Mouse (Mus musculus) heart, embryonic 16.5 days (tissue): ENCODE data around the gene Rybp. TPM values are rescaled to one million over a fixed set of nuclear protein-coding genes. Genes with fewer than 3 reads are reported as not detected.

Source experiments
- ATAC-seq: fragments of 200-750 bp; cut with Nextera tagmentation; replicated peaks from 2 replicates; pipeline ENCODE4 v1.8.0; 2017; ENCODE audit warnings: moderate number of reproducible peaks; ENCODE audit not compliant: insufficient read depth, low FRiP score; ENCODE audit errors: extremely low read depth
- H3K27ac ChIP-seq: fragments of 300-500 bp; sonication (generic); 2 replicates; pipeline ENCODE4 v1.5.1; 2014; ENCODE audit warnings: mild to moderate bottlenecking, low read length, control low read depth, moderate library complexity
- H3K27me3 ChIP-seq: fragments of 300-500 bp; sonication (generic); 2 replicates; pipeline ENCODE4 v1.6.1; 2014; ENCODE audit warnings: low read length, mixed read lengths; ENCODE audit not compliant: control insufficient read depth, insufficient read depth
- H3K36me3 ChIP-seq: fragments of 300-500 bp; sonication (generic); 2 replicates; pipeline ENCODE4 v1.6.1; 2014; ENCODE audit not compliant: control insufficient read depth, insufficient read depth
- H3K4me1 ChIP-seq: fragments of 300-500 bp; sonication (generic); 2 replicates; pipeline ENCODE4 v1.6.1; 2014; ENCODE audit warnings: low read length, mixed read lengths; ENCODE audit not compliant: control insufficient read depth, insufficient read depth
- H3K4me2 ChIP-seq: fragments of 300-500 bp; sonication (generic); 2 replicates; pipeline ENCODE4 v1.6.1; 2014; ENCODE audit warnings: low read depth, mild to moderate bottlenecking, control low read depth, low read length
- H3K4me3 ChIP-seq: fragments of 300-500 bp; sonication (generic); 2 replicates; pipeline ENCODE4 v1.5.1; 2014; ENCODE audit warnings: mild to moderate bottlenecking, control low read depth, low read length
- H3K9ac ChIP-seq: fragments of 300-500 bp; sonication (generic); 2 replicates; pipeline ENCODE4 v1.6.1; 2014; ENCODE audit warnings: low read length, control low read depth
- H3K9me3 ChIP-seq: fragments of 300-500 bp; sonication (generic); replicated peaks from 2 replicates; pipeline ENCODE4 v1.6.1; 2016; ENCODE audit warnings: low read length; ENCODE audit not compliant: control insufficient read depth
- WGBS: fragments of 180-500 bp; shearing (Covaris S2); extraction: QIAGEN DNeasy Blood & Tissue Kit; methylation state at CpG from one replicate; pipeline ENCODE4 v1.1.7; 2014; 5-methylcytosine and 5-hydroxymethylcytosine counted together
- polyA plus RNA-seq: library from polyadenylated mRNA; unstranded; fragments of >200 nt; fragmentation: Nextera tagmentation; extraction: Ambion mirVana; gene quantifications from 2 replicates; pipeline ENCODE4 v1.2.1, GENCODE M21; 2015

The Rybp gene
- polyA plus RNA-seq, 1 experiment from 2014 or later, result 10.8 TPM

- no peaks in the 10 kb centered on the region for H3K9me3 ChIP-seq
- H3K27me3 ChIP-seq, result no peaks in the 10 kb centered on the region
- H3K27ac ChIP-seq, result peak overlapping the region; percentile 29; the same call in 1 of the 2 replicates
- WGBS, result 3% methylated on average over 14 of the region's 14 CpGs
- peak; percentile 72 for ATAC-seq
- peaks cover 37% of the 10 kb centered on the region for H3K4me1 ChIP-seq
- peak overlapping the region; percentile 57 for H3K4me2 ChIP-seq
- H3K4me3 ChIP-seq, result peak overlapping the region; percentile 26
- H3K9ac ChIP-seq, result peak overlapping the region; percentile 44; the same call in 1 of the 2 replicates
- H3K36me3 ChIP-seq, result no peaks in the 10 kb centered on the region
Measured at GRCm38 (mm10) chr6:100206741-100207275, 80.5 kb downstream of the Rybp start.

DNA sequence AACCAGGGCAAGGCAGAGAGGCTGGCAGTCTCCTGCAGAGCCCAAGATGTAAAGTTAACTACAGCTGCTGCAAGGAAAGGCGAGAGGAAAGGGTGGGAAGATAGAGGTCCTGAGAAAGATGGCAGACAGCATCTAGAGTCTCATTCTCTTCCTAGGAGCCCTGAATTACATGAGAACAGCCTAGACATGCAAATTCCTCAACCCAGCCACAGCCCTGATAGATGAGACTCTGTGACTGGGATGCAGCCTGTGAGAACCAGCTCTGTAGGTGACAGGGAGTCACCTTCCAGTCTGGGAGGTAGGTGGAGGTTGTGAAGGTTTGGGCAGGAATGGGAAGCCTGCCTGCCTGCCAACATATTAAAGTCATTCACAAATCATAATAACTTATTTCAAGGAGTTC lies 81.0 kb downstream of the Rybp start:
- Histone ChIP-seq H3K36me3 (no peaks in the 10 kb centered on the region), H3K9me3 (no peaks in the 10 kb centered on the region), H3K9ac (no peak overlapping the region), H3K4me1 (peaks cover 38% of the 10 kb centered on the region), H3K4me3 (no peak overlapping the region), H3K27me3 (no peaks in the 10 kb centered on the region), H3K27ac (no peak overlapping the region), H3K4me2 (no peak overlapping the region)
- WGBS, result 79% methylated on average over 1 of the region's 1 CpGs
- no peak for ATAC-seq

GRCm38 (mm10) chr6:100204436-100204835 lies 82.8 kb downstream of the Rybp start:
- peaks cover 38% of the 10 kb centered on the region for H3K4me1 ChIP-seq
- WGBS, result 24% methylated on average over 7 of the region's 7 CpGs
- no peak overlapping the region for H3K4me3 ChIP-seq
- no peaks in the 10 kb centered on the region for H3K9me3 ChIP-seq
- H3K4me2 ChIP-seq, result no peak overlapping the region
- no peak for ATAC-seq
- no peaks in the 10 kb centered on the region for H3K36me3 ChIP-seq
- no peaks in the 10 kb centered on the region for H3K27me3 ChIP-seq
- no peak overlapping the region for H3K27ac ChIP-seq
- H3K9ac ChIP-seq, result no peak overlapping the region

DNA sequence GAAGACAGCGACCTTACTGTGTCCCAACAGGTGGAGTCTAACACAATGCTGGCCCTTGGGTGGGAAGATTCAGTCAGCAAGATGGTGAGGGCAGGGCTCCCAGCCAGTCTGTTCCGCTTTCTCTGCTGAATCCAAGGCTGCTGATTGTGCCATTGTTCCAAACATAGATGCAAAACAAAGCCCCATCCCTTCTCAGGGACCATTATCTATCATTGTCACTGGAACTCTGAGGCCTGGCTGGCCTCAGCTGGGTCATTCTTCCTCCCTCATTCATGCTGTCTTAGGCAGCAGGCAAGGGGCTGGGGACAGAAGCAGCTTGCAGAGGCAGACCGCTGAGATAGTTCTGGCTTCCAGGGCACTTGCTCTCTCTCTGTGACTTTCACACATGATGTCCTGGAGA lies 83.8 kb downstream of the Rybp start:
- Histone ChIP-seq H3K27ac (peak overlapping the region; percentile 15; the same call in 1 of the 2 replicates), H3K9me3 (no peaks in the 10 kb centered on the region), H3K36me3 (no peaks in the 10 kb centered on the region), H3K4me1 (peaks cover 38% of the 10 kb centered on the region), H3K9ac (no peak overlapping the region), H3K27me3 (no peaks in the 10 kb centered on the region), H3K4me2 (no peak overlapping the region), H3K4me3 (no peak overlapping the region)
- ATAC-seq, result peak; percentile 16; the same call in 1 of the 2 replicates
- WGBS, result 30% methylated on average over 3 of the region's 3 CpGs

- no peak for ATAC-seq
- H3K4me3 ChIP-seq, result no peak overlapping the region
- H3K36me3 ChIP-seq, result no peaks in the 10 kb centered on the region
- H3K27ac ChIP-seq, result no peak overlapping the region
- no peaks in the 10 kb centered on the region for H3K9me3 ChIP-seq
- WGBS, result 48% methylated on average over 1 of the region's 1 CpGs
- H3K4me2 ChIP-seq, result no peak overlapping the region
- no peak overlapping the region for H3K9ac ChIP-seq
- no peaks in the 10 kb centered on the region for H3K27me3 ChIP-seq
- H3K4me1 ChIP-seq, result peaks cover 34% of the 10 kb centered on the region
Measured at GRCm38 (mm10) chr6:100202091-100202490, 85.2 kb downstream of the Rybp start.

DNA sequence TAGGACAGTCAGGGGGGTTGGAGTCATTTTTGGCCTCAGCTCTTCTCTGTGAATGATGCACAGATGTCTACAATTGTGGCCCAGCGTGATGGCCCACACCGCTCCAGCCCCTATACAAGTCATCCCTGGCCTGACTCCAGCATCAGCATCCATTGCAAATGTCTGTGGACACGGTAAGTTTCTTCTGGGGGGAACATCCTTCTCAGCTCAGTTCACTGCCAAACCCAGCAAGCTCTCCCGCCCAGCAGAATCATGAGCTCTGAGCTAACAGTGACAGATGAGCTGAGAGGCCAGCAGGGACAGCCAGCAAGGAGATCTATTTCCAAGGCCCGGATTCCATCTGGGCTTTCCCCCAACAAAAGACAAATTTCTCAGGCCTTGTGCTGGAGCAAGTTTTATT lies 90.2 kb downstream of the Rybp start:
- Histone ChIP-seq H3K27me3 (no peaks in the 10 kb centered on the region), H3K4me2 (no peak overlapping the region), H3K9ac (no peak overlapping the region), H3K36me3 (no peaks in the 10 kb centered on the region), H3K27ac (peak overlapping the region; percentile 23; the same call in 1 of the 2 replicates), H3K4me1 (peaks cover 36% of the 10 kb centered on the region), H3K4me3 (no peak overlapping the region), H3K9me3 (no peaks in the 10 kb centered on the region)
- WGBS, result 52% methylated on average over 5 of the region's 5 CpGs
- 0 out of 2 replicates have a peak, but pooled peaks have one; percentile 18 for ATAC-seq

DNA sequence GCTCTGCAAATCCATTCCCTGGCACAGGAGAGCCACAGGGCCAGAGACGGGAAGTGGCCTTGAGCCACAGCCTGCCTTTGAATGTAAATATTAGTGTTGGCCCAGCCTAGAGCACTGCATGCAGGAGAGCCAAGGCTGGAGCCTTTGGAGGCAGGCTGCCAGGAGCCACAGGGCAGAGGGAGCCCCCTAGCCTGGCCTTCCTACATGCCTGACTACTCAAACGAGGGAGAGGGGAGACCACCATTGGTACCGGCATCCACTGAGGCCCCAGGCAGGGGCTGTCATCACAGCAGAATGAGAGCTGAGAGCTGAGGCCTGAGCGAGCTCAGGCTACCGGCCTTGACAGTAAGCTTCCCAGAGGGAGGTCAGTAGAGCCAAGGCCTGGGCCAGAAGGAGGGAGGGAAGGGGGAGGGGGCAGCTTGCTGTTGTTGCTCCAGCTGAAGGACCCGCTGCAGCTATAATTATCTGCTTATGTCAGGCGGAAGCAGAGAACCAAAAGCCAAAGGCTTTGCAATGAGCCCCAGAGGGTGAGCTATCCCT lies 91.3 kb downstream of the Rybp start:
- 4% methylated on average over 7 of the region's 7 CpGs for WGBS
- H3K9ac ChIP-seq, result peak overlapping the region; percentile 52
- ATAC-seq, result peak; percentile 79

DNA sequence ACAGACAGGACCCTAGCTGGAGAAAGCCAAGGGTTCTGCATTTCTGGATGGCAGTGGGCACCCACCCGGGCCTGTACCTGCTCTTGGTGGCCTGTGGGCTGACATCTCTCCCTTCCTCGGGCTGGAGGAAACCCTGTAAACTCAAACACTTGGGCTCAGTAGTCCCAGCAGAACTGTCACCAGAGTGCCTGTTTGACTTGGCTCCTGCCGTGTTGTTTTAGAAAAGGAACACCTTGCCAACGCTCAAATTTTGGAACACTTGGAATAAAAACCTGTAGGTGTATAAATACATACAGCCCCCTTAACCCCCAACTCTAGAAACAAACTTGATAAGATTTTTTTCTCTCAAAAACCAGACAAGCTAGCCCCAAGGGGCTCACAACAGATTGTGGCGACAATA lies 92.2 kb downstream of the Rybp start:
- no peak overlapping the region for H3K4me2 ChIP-seq
- H3K4me1 ChIP-seq, result peaks cover 32% of the 10 kb centered on the region

More for the DNA sequence above, 91.3 kb downstream of the Rybp start:
- Histone ChIP-seq H3K4me3 (no peak overlapping the region), H3K27me3 (no peaks in the 10 kb centered on the region), H3K4me2 (peak overlapping the region; percentile 31; the same call in 1 of the 2 replicates), H3K27ac (peak overlapping the region; percentile 88), H3K36me3 (no peaks in the 10 kb centered on the region), H3K9me3 (no peaks in the 10 kb centered on the region), H3K4me1 (peaks cover 32% of the 10 kb centered on the region)

GRCm38 (mm10) chr6:100193760-100194159 lies 93.5 kb downstream of the Rybp start:
- no peak for ATAC-seq
- H3K4me1 ChIP-seq, result peaks cover 35% of the 10 kb centered on the region
- H3K4me3 ChIP-seq, result no peak overlapping the region
- H3K9me3 ChIP-seq, result no peaks in the 10 kb centered on the region
- no peaks in the 10 kb centered on the region for H3K27me3 ChIP-seq
- 57% methylated on average over 7 of the region's 7 CpGs for WGBS
- no peak overlapping the region for H3K4me2 ChIP-seq
- no peak overlapping the region for H3K27ac ChIP-seq
- H3K36me3 ChIP-seq, result no peaks in the 10 kb centered on the region
- no peak overlapping the region for H3K9ac ChIP-seq

More for the DNA sequence above, 92.2 kb downstream of the Rybp start:
- Histone ChIP-seq H3K9me3 (no peaks in the 10 kb centered on the region), H3K4me3 (no peak overlapping the region), H3K36me3 (no peaks in the 10 kb centered on the region), H3K27me3 (no peaks in the 10 kb centered on the region), H3K27ac (peak overlapping the region; percentile 88), H3K9ac (no peak overlapping the region)
- WGBS, result 57% methylated on average over 5 of the region's 5 CpGs
- ATAC-seq, result no peak
